Mouse (Mus musculus) adrenal gland, adult 8-10 months (tissue): ENCODE measurements around the gene Dync1i1. TPM values are rescaled to one million over a fixed set of nuclear protein-coding genes. Genes with fewer than 3 reads are reported as not detected.

Source experiments
- DNase-seq: peaks from one replicate; pipeline ENCODE4 v3.0.0; 2022
- total RNA-seq, 4 experiments: library from RNA; stranded (reverse); gene quantifications; 2 replicates each; pipeline ENCODE4 v1.2.4; 2022

Dync1i1 gene
- total RNA-seq, 4 experiments from 2014 or later = 2.4 to 2.8 (median 2.5) TPM

GRCm38 (mm10) chr6:6071038-6071437, 345.6 kb downstream of the Dync1i1 start:
- DNase-seq = no peak

DNA sequence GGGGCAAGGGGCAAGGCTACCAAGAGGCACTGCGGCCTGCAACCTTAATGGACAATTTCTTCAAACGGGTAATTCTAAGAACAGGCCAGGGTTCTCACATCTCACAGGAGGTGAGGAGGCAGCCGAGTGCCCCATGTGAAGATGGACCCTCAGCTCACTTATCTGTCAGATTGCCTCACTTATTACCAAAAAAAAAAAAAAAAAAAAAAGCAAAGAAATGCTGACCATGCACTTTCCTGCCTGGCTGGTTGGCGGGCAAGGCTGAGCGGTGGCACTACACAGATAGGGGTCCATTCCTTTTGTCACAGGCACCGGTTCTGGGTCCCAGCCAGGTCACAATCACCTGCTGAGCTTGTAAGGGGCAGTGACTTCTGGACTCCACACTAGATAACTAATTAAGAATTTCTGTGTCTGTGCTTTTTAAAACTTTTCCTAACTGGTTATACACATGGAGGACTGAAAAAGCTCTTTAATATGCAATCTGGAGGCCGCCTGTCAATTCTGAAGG, 350.6 kb downstream of the Dync1i1 start:
- DNase-seq = no peak

GRCm38 (mm10) chr6:6077234-6077633, 351.8 kb downstream of the Dync1i1 start:
- no peak for DNase-seq

Other genes with a start within 250 kb of the Dync1i1 start
- gene Pdk4, start 229.3 kb upstream of the Dync1i1 start, total RNA-seq = 100 to 1,000 TPM in 1 of 4 experiments, 10 to 100 TPM in 3; 21.7 to 157 (median 79.9) TPM